In genomic region chr7:16937312-16937711, GRCm38 (mm10) we compare ENCODE assay signal across 9 mouse cellular contexts. TPM values are rescaled to one million over a fixed set of nuclear protein-coding genes. Genes with fewer than 3 reads are reported as not detected.
A peak's percentile ranks its signal among the peaks of the same experiment; 100 is the strongest.
DNase-seq lines count a peak whose midpoint lies in the region; ATAC-seq and TF ChIP-seq lines count a peak whose summit lies in the region.
"Had no signal": no experiment of that assay in that cellular context is flagged by ENCODE, and none has a peak within 500 bp of the region (broad histone marks: within the 10 kb centered on the region; RNA-seq: fewer than 3 reads in every experiment).

No protein-coding gene starts in this region.

- 48% methylated on average over 4 of the region's 4 CpGs for WGBS in intestine, postnatal 0 days
- 46% methylated on average over 4 of the region's 4 CpGs for WGBS in intestine, embryonic 16.5 days
- WGBS in midbrain, embryonic 15.5 days, result 51% methylated on average over 4 of the region's 4 CpGs

- no peaks in the 10 kb centered on the region for H3K36me3 ChIP-seq in intestine, postnatal 0 days (ENCODE audit: control insufficient read depth, insufficient read depth)
- H3K36me3 ChIP-seq in intestine, embryonic 16.5 days (ENCODE audit: control insufficient read depth, insufficient read depth, low read length), result no peaks in the 10 kb centered on the region
- H3K36me3 ChIP-seq in midbrain, embryonic 15.5 days (replicated peaks), result no peaks in the 10 kb centered on the region

- no peak for TF ChIP-seq POLR2A in brain, embryonic 14.5 days (IDR thresholded peaks at IDR 0.05; ENCODE audit: borderline replicate concordance, extremely low read depth, insufficient read depth, insufficient read length, poor library complexity, severe bottlenecking)

- peak; percentile 69 for DNase-seq in thymus, postnatal 4 days
- no peak for DNase-seq in thymus, adult 18-20 months
- DNase-seq in brain, embryonic 14.5 days (ENCODE audit: low read depth), result no peak
- DNase-seq in urinary bladder, postnatal 36 days (ENCODE audit: low spot score in 2 of 2), result no peak
- DNase-seq: kidney, adult 9 months had no signal

- no peaks in the 10 kb centered on the region for H3K4me1 ChIP-seq in intestine, postnatal 0 days (replicated peaks; ENCODE audit: control insufficient read depth, insufficient read depth, low read length)
- peaks cover 2% of the 10 kb centered on the region; the same call in 1 of the 2 replicates for H3K4me1 ChIP-seq in intestine, embryonic 16.5 days (ENCODE audit: control insufficient read depth, insufficient read depth, low read length)
- peaks cover 62% of the 10 kb centered on the region for H3K4me1 ChIP-seq in midbrain, embryonic 15.5 days

- no peaks in the 10 kb centered on the region for H3K27me3 ChIP-seq in intestine, postnatal 0 days (replicated peaks; ENCODE audit: control insufficient read depth, insufficient read depth, low read length)
- no peaks in the 10 kb centered on the region for H3K27me3 ChIP-seq in intestine, embryonic 16.5 days (replicated peaks; ENCODE audit: control insufficient read depth, insufficient read depth, low read length)
- H3K27me3 ChIP-seq in midbrain, embryonic 15.5 days (replicated peaks), result no peaks in the 10 kb centered on the region

- no peak for ATAC-seq in intestine, postnatal 0 days
- no peak for ATAC-seq in intestine, embryonic 16.5 days
- ATAC-seq in midbrain, embryonic 15.5 days (replicated peaks), result no peak

- H3K9ac ChIP-seq in intestine, postnatal 0 days (ENCODE audit: low read depth, low read length), result no peak overlapping the region
- no peak overlapping the region for H3K9ac ChIP-seq in intestine, embryonic 16.5 days (ENCODE audit: low read depth, low read length)
- H3K9ac ChIP-seq in midbrain, embryonic 15.5 days, result no peak overlapping the region

- H3K4me3 ChIP-seq in intestine, postnatal 0 days (ENCODE audit: low read depth, low read length), result no peak overlapping the region
- no peak overlapping the region for H3K4me3 ChIP-seq in intestine, embryonic 16.5 days (ENCODE audit: low read length)
- H3K4me3 ChIP-seq in midbrain, embryonic 15.5 days, result no peak overlapping the region

- H3K9me3 ChIP-seq in intestine, postnatal 0 days (ENCODE audit: control insufficient read depth), result no peaks in the 10 kb centered on the region
- H3K9me3 ChIP-seq in intestine, embryonic 16.5 days (ENCODE audit: control insufficient read depth, low read length), result no peaks in the 10 kb centered on the region
- no peaks in the 10 kb centered on the region for H3K9me3 ChIP-seq in midbrain, embryonic 15.5 days

- H3K4me2 ChIP-seq in intestine, postnatal 0 days (replicated peaks; ENCODE audit: low read depth), result no peak overlapping the region
- H3K4me2 ChIP-seq in intestine, embryonic 16.5 days (ENCODE audit: low read depth, low read length), result no peak overlapping the region
- no peak overlapping the region for H3K4me2 ChIP-seq in midbrain, embryonic 15.5 days

- no peak overlapping the region for H3K27ac ChIP-seq in intestine, postnatal 0 days (ENCODE audit: low read depth, low read length)
- H3K27ac ChIP-seq in intestine, embryonic 16.5 days (ENCODE audit: low read length), result no peak overlapping the region
- no peak overlapping the region; the same call in 1 of the 2 replicates for H3K27ac ChIP-seq in midbrain, embryonic 15.5 days

- peak; percentile 54 for TF ChIP-seq CTCF in intestine, postnatal 0 days (IDR thresholded peaks at IDR 0.05; ENCODE audit: low read depth)
- TF ChIP-seq CTCF in brain, embryonic 14.5 days (IDR thresholded peaks at IDR 0.05; ENCODE audit: borderline replicate concordance, extremely low read depth, insufficient read depth, insufficient read length), result peak; percentile 58

RNA-seq across cellular contexts. Expression of gene Pnmal2, which starts 7.2 kb away (rescaled TPM):
- polyA plus RNA-seq in intestine, postnatal 0 days (2015; fragmentation: Nextera tagmentation; extraction: Ambion mirVana), result 3.3 and 3.6 TPM in 2 replicates
- polyA plus RNA-seq in intestine, embryonic 16.5 days (2015; fragmentation: Nextera tagmentation; extraction: Ambion mirVana), result 4.9 and 5.4 TPM in 2 replicates
- 44.9 and 96.9 TPM in 2 replicates for polyA plus RNA-seq in brain, embryonic 14.5 days (2012; rRNA removed)
- 198 and 205 TPM in 2 replicates for polyA plus RNA-seq in midbrain, embryonic 15.5 days (2015; fragmentation: Nextera tagmentation; extraction: Ambion mirVana)

RNA-seq across cellular contexts. Expression of gene Calm3, which starts 13.4 kb away (rescaled TPM):
- 236 and 241 TPM in 2 replicates for polyA plus RNA-seq in intestine, postnatal 0 days (2015; fragmentation: Nextera tagmentation; extraction: Ambion mirVana)
- 163 and 171 TPM in 2 replicates for polyA plus RNA-seq in intestine, embryonic 16.5 days (2015; fragmentation: Nextera tagmentation; extraction: Ambion mirVana)
- 580 and 837 TPM in 2 replicates for polyA plus RNA-seq in brain, embryonic 14.5 days (2012; rRNA removed)
- polyA plus RNA-seq in midbrain, embryonic 15.5 days (2015; fragmentation: Nextera tagmentation; extraction: Ambion mirVana), result 351 and 370 TPM in 2 replicates

RNA-seq across cellular contexts. Expression of gene Pnmal1, which starts 22.2 kb away (rescaled TPM):
- polyA plus RNA-seq in intestine, postnatal 0 days (2015; fragmentation: Nextera tagmentation; extraction: Ambion mirVana), result 2.0 and 2.2 TPM in 2 replicates
- polyA plus RNA-seq in intestine, embryonic 16.5 days (2015; fragmentation: Nextera tagmentation; extraction: Ambion mirVana), result 2.7 and 2.9 TPM in 2 replicates
- polyA plus RNA-seq in brain, embryonic 14.5 days (2012; rRNA removed), result 28.0 and 34.5 TPM in 2 replicates
- polyA plus RNA-seq in midbrain, embryonic 15.5 days (2015; fragmentation: Nextera tagmentation; extraction: Ambion mirVana), result 74.5 and 76.1 TPM in 2 replicates
- polyA plus RNA-seq: gonadal fat pad, adult 2 months had no signal

RNA-seq across cellular contexts. Expression of gene Ptgir, which starts 31.0 kb away (rescaled TPM):
- polyA plus RNA-seq in intestine, postnatal 0 days (2015; fragmentation: Nextera tagmentation; extraction: Ambion mirVana), result 1.7 and 1.8 TPM in 2 replicates
- polyA plus RNA-seq in intestine, embryonic 16.5 days (2015; fragmentation: Nextera tagmentation; extraction: Ambion mirVana), result 2.5 and 3.2 TPM in 2 replicates
- 0.47 and 0.75 TPM in 2 replicates for polyA plus RNA-seq in brain, embryonic 14.5 days (2012; rRNA removed)
- 0.42 and 0.43 TPM in 2 replicates for polyA plus RNA-seq in midbrain, embryonic 15.5 days (2015; fragmentation: Nextera tagmentation; extraction: Ambion mirVana)

RNA-seq across cellular contexts. Expression of gene Gm42372, which starts 45.6 kb away (rescaled TPM):
- polyA plus RNA-seq in intestine, postnatal 0 days (2015; fragmentation: Nextera tagmentation; extraction: Ambion mirVana), result 0.09 and 0.10 TPM in 2 replicates
- 0.23 and 0.32 TPM in 2 replicates for polyA plus RNA-seq in intestine, embryonic 16.5 days (2015; fragmentation: Nextera tagmentation; extraction: Ambion mirVana)
- polyA plus RNA-seq in brain, embryonic 14.5 days (2012; rRNA removed), result 5.2 and 19.6 TPM in 2 replicates
- polyA plus RNA-seq in midbrain, embryonic 15.5 days (2015; fragmentation: Nextera tagmentation; extraction: Ambion mirVana), result 6.8 and 7.1 TPM in 2 replicates
- polyA plus RNA-seq: gonadal fat pad, adult 2 months had no signal
